Mouse (Mus musculus) liver, embryonic 12.5 days (tissue): ENCODE data around the gene Mmp17. TPM values are rescaled to one million over a fixed set of nuclear protein-coding genes. Genes with fewer than 3 reads are reported as not detected.

ENCODE experiments used
- ATAC-seq: fragments of 200-750 bp; cut with Nextera tagmentation; 2 replicates; pipeline ENCODE4 v1.8.0; 2017; ENCODE audit warnings: moderate number of reproducible peaks, mild to moderate bottlenecking, moderate library complexity
- H3K27ac ChIP-seq: fragments of 300-500 bp; sonication (generic); 2 replicates; pipeline ENCODE4 v1.5.1; 2016; ENCODE audit warnings: mild to moderate bottlenecking
- H3K27me3 ChIP-seq: fragments of 300-500 bp; sonication (generic); replicated peaks from 2 replicates; pipeline ENCODE4 v1.6.1; 2016; ENCODE audit warnings: mild to moderate bottlenecking, moderate library complexity
- H3K36me3 ChIP-seq: fragments of 300-500 bp; sonication (generic); 2 replicates; pipeline ENCODE4 v1.6.1; 2016; ENCODE audit warnings: mild to moderate bottlenecking, moderate library complexity
- H3K4me1 ChIP-seq: fragments of 300-500 bp; sonication (generic); 2 replicates; pipeline ENCODE4 v1.6.1; 2016
- H3K4me2 ChIP-seq: fragments of 300-500 bp; sonication (generic); 2 replicates; pipeline ENCODE4 v1.6.1; 2016; ENCODE audit warnings: mild to moderate bottlenecking, moderate library complexity
- H3K4me3 ChIP-seq: fragments of 300-500 bp; sonication (generic); 2 replicates; pipeline ENCODE4 v1.5.1; 2016; ENCODE audit warnings: mild to moderate bottlenecking, moderate library complexity
- H3K9ac ChIP-seq: fragments of 300-500 bp; sonication (generic); 2 replicates; pipeline ENCODE4 v1.6.1; 2016; ENCODE audit warnings: mild to moderate bottlenecking, moderate library complexity
- H3K9me3 ChIP-seq: fragments of 300-500 bp; sonication (generic); replicated peaks from 2 replicates; pipeline ENCODE4 v1.6.1; 2016; ENCODE audit warnings: mild to moderate bottlenecking, moderate library complexity
- WGBS: fragments of 180-500 bp; shearing (Covaris S2); methylation state at CpG from one replicate; pipeline ENCODE4 v1.1.7; 2016; ENCODE audit not compliant: insufficient replicate concordance; 5-methylcytosine and 5-hydroxymethylcytosine counted together
- polyA plus RNA-seq: library from polyadenylated mRNA; unstranded; fragments of >200 nt; fragmentation: Nextera tagmentation; extraction: Ambion mirVana; gene quantifications from 2 replicates; pipeline ENCODE4 v1.2.1, GENCODE M21; 2016

Gene Mmp17
- 0.38 and 0.39 TPM in 2 replicates for polyA plus RNA-seq

DNA sequence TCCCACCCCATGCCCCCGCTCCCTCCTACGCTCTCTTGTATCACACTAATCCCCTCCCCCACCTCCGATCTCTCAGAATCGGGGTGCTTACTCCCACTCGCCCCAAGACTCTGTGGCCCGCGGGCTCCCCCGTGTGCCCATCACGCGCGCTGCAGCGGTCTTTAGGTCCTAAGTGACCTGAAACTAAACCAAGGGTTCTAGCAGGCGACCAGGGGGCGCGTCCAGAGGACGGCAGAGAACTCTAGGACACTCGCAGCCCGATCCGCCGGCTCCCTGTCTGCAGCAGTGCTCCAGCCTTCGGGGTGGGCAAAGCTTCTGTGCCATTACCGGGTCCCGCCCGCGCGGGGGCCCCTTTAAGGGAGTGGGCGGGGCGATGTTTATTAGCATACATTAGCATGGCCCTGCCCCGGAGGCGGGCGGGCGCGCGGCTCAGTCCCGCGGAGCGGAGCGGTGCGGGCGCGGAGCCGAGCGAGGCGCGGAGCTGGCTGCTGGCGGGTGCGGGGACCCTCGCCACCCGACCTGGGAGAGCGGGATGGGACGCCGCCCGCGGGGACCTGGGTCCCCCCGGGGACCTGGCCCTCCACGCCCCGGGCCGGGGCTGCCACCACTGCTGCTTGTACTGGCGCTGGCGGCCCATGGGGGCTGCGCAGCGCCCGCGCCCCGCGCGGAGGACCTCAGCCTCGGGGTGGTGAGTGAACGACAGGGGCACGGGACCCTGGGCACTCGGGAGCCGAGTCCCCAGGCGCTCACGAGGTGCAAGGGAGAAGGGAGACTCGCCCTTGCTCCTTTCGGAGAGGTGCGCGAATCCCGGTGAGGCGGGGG is at the start of gene Mmp17:
Gene Mmp17 (plus strand): TSS at position 409 of the 822 bp plus-strand sequence.
- Histone ChIP-seq H3K9me3 (no peaks in the 10 kb centered on the region), H3K4me2 (peak within 1 kb of the TSS; percentile 99), H3K4me3 (peak within 1 kb of the TSS; percentile 63), H3K27ac (no peak within 1 kb of the TSS), H3K27me3 (peaks cover 95% of the 10 kb centered on the region), H3K4me1 (peaks cover 34% of the 10 kb centered on the region), H3K9ac (peak within 1 kb of the TSS; percentile 68), H3K36me3 (no peaks in the 10 kb centered on the region)
- under 1% methylated on average over 75 of the region's 80 CpGs for WGBS
- ATAC-seq, result peak; percentile 88

DNA sequence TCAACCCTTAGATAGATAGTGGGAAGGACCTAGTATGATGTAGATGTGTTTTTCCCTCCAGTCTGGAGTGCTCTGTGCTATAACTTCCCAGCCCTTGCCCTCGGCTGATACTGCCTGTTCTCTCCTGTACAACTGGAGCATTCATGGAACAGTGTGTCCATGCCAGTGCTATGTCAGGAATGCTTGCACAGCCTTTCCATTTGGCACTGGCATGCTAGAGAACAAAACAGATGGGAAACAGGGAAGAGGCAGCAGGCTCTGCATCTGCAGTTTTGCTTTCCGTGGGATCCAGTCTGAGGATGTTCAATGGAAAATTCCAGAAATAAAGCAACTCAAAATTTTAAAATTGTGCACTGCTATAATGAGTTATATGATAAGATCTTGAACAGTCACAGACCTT is 49.5 kb upstream of the Mmp17 start:
- Histone ChIP-seq H3K4me2 (no peak overlapping the region), H3K27ac (no peak overlapping the region), H3K27me3 (no peaks in the 10 kb centered on the region), H3K9me3 (no peaks in the 10 kb centered on the region), H3K9ac (no peak overlapping the region), H3K36me3 (peaks cover 92% of the 10 kb centered on the region), H3K4me3 (no peak overlapping the region), H3K4me1 (peaks cover 11% of the 10 kb centered on the region)
- ATAC-seq, result no peak
- 83% methylated on average over 2 of the region's 2 CpGs for WGBS

DNA sequence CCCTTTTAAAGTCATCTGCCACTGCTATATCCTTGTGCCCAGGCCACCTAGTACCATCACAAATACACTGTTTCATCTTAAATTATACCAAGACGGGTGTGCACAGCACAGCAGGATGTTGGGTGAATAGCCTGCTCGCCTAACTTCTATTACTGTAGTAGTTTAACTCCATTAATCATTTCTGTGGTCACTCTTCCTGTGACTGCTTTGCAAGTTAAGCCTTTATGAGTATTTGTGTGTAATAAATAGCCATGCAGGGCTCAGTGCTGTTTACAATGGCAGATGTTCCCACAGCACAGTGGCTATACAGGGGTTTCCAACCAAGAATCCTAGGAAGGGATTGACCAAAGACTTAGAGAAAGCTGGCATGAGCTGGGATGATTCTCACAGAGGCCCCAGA is 48.9 kb upstream of the Mmp17 start:
- ATAC-seq, result no peak
- no peak overlapping the region for H3K9ac ChIP-seq
- WGBS, result 93% methylated on average over 2 of the region's 2 CpGs
- no peak overlapping the region for H3K4me2 ChIP-seq
- H3K9me3 ChIP-seq, result no peaks in the 10 kb centered on the region
- H3K4me1 ChIP-seq, result peaks cover 11% of the 10 kb centered on the region
- peaks cover 92% of the 10 kb centered on the region for H3K36me3 ChIP-seq
- H3K27me3 ChIP-seq, result no peaks in the 10 kb centered on the region
- H3K4me3 ChIP-seq, result no peak overlapping the region
- H3K27ac ChIP-seq, result no peak overlapping the region

DNA sequence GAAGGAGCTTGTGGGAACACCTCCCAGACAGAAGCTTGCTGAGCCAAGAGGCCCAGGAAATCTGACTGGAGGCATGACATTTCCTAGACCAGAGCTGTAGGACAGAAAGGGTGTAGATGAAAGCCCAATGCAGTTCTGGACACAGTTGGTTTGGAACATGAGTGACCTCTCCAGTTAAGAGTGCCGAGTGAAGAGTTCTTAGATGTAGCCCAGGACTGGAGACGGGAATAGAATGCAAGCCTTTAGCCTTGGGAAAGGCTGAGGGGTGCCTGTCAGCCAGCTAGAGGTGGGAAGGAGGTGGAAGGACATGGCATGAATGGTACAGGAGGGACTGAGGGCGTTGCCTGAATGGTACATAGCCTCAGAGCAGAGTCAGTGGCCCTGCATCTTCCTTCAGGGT is 48.5 kb upstream of the Mmp17 start:
- WGBS, result 88% methylated on average over 3 of the region's 3 CpGs
- no peak overlapping the region for H3K9ac ChIP-seq
- H3K27ac ChIP-seq, result no peak overlapping the region
- no peak overlapping the region for H3K4me2 ChIP-seq
- no peak overlapping the region for H3K4me3 ChIP-seq
- peaks cover 92% of the 10 kb centered on the region for H3K36me3 ChIP-seq
- no peaks in the 10 kb centered on the region for H3K9me3 ChIP-seq
- H3K4me1 ChIP-seq, result peaks cover 11% of the 10 kb centered on the region
- no peak for ATAC-seq
- H3K27me3 ChIP-seq, result no peaks in the 10 kb centered on the region

DNA sequence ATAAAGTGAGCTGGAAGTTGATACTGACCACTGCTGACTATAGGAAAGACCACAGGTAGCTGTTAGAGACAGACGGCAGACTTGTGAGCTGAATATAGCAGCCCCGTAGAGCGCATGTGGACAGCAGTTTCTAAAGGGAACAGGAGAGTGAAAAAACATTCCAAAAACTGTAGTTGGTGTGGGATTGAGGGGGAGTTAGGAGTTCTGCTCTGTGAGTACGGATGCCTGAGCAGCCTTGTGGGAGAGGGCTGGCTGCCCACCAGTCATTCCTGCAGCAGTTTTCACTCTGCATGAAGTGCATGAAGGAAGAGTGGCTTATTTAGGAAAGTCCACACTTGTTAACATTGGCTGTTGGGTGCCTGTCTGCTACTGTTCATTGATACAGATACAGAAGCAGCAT is 45.1 kb upstream of the Mmp17 start:
- 87% methylated on average over 4 of the region's 4 CpGs for WGBS
- no peak overlapping the region for H3K4me3 ChIP-seq
- peaks cover 11% of the 10 kb centered on the region for H3K4me1 ChIP-seq
- no peaks in the 10 kb centered on the region for H3K27me3 ChIP-seq
- no peak overlapping the region for H3K27ac ChIP-seq
- no peaks in the 10 kb centered on the region for H3K9me3 ChIP-seq
- peaks cover 95% of the 10 kb centered on the region for H3K36me3 ChIP-seq
- H3K4me2 ChIP-seq, result no peak overlapping the region
- ATAC-seq, result no peak
- no peak overlapping the region for H3K9ac ChIP-seq

DNA sequence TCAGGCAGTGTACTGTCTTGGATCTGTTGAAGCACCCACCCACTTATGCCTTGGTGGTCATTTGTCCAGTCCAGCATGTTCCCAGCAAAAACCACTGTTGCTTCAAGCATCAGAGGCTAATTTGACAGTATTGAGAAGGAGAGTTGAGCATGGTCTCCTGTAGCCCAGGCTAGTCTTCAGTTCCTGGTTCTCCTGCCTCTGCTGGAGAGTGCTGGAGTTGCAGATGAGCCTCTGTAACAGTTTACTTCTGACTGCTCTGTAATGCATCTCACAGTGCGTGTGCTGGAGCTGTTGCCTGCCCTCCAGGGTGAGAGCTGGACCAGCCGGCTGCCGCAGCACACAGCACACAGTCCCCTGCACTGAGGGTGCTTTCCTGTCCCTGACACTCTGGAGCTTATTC is 41.7 kb upstream of the Mmp17 start:
- peaks cover 100% of the 10 kb centered on the region for H3K36me3 ChIP-seq
- no peak overlapping the region for H3K4me3 ChIP-seq
- no peak for ATAC-seq
- WGBS, result 89% methylated on average over 3 of the region's 3 CpGs
- no peak overlapping the region for H3K9ac ChIP-seq
- no peak overlapping the region for H3K27ac ChIP-seq
- no peaks in the 10 kb centered on the region for H3K27me3 ChIP-seq
- peaks cover 9% of the 10 kb centered on the region for H3K4me1 ChIP-seq
- H3K4me2 ChIP-seq, result no peak overlapping the region
- no peaks in the 10 kb centered on the region for H3K9me3 ChIP-seq

DNA sequence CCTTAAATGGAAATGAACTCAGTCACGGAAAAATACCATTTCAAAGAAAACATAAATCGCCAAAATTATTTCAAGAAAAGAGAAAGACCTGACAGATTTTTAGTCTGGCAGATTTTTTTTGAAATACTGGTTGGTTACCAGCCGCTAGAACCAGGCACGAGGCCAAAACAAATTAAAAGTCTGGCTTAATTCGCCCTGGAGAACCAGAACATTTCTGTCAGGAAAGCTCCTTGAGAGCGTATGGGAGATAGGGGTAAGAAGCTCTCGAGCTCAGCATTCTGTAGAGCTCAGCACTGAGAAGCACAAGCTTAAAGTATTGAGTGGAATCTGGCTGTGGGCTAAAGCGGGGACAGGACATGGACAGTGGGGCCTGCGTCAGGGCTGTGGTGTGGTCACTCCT is 38.2 kb upstream of the Mmp17 start:
- no peak for ATAC-seq
- H3K9me3 ChIP-seq, result no peaks in the 10 kb centered on the region
- no peaks in the 10 kb centered on the region for H3K4me1 ChIP-seq
- no peak overlapping the region for H3K27ac ChIP-seq
- H3K9ac ChIP-seq, result no peak overlapping the region
- H3K4me2 ChIP-seq, result no peak overlapping the region
- 88% methylated on average over 9 of the region's 9 CpGs for WGBS
- H3K4me3 ChIP-seq, result no peak overlapping the region
- peaks cover 98% of the 10 kb centered on the region for H3K36me3 ChIP-seq
- H3K27me3 ChIP-seq, result no peaks in the 10 kb centered on the region

DNA sequence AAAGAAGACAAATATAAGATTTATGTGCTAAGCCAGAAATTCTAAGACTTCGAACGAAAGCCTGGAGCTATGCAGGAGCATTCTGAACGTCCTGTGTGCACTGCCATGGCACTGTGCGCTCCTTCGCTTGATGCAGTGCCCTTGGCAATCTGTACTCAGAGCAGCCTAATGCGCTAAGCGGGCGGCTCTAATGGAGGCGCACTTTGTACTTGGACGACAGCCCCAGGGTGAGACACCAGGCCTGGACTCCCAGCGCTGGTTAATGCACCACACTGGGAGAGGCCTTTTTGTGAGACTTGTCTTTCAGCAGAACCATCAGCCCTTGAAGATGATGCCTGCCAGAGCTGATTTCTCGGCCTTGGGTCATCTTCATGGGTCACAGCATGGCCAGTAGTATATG is 34.3 kb upstream of the Mmp17 start:
- ATAC-seq, result no peak
- 92% methylated on average over 12 of the region's 12 CpGs for WGBS
- no peaks in the 10 kb centered on the region for H3K9me3 ChIP-seq
- no peaks in the 10 kb centered on the region for H3K4me1 ChIP-seq
- no peaks in the 10 kb centered on the region for H3K27me3 ChIP-seq
- H3K36me3 ChIP-seq, result peaks cover 98% of the 10 kb centered on the region
- no peak overlapping the region for H3K4me2 ChIP-seq
- no peak overlapping the region for H3K4me3 ChIP-seq
- H3K27ac ChIP-seq, result no peak overlapping the region
- H3K9ac ChIP-seq, result no peak overlapping the region

DNA sequence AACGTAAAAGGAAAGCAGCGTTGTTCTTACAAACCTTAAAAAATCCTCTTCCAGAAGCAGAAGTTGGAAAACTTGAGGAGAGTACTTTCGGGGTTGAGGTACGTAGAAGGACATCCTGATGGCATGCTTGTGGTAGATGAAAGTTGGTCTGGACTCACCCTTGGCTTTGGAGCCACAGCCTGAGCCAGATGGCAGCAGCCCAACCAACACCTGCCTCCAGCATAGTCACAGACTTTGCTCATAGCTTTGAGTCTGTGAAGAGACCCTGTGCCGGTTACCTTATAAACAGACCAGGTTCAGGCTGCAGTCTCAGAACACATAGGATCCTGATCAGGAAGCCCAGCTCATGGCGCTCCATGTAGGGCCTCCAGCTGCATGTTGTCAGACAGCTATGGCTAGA is 33.2 kb upstream of the Mmp17 start:
- no peak for ATAC-seq
- WGBS, result 94% methylated on average over 6 of the region's 6 CpGs

DNA sequence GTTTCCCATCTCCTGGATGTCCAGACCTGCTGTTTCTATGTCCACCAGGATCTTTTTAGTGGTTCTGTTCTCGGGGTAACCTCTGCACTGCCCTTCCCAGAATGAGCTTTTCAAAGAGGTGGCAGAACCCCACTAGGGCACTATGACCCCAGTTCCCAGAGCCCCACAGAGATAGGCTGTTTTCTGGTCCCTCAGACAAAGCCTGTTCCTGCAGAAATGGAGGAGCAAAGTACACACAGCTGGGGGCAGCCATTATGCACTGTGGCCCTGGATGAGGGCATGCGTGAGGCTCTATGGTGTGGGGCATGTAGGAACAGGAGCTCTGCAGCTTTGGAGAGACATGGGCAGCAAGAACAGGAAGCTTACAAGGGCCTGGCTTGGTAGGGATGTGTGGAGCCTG is 32.0 kb upstream of the Mmp17 start:
- Histone ChIP-seq H3K4me1 (no peaks in the 10 kb centered on the region), H3K27me3 (no peaks in the 10 kb centered on the region), H3K4me3 (no peak overlapping the region), H3K4me2 (no peak overlapping the region), H3K27ac (no peak overlapping the region), H3K9me3 (no peaks in the 10 kb centered on the region), H3K9ac (no peak overlapping the region), H3K36me3 (peaks cover 98% of the 10 kb centered on the region)
- 88% methylated on average over 2 of the region's 2 CpGs for WGBS
- ATAC-seq, result no peak

More for the DNA sequence above, 33.2 kb upstream of the Mmp17 start:
- no peak overlapping the region for H3K4me2 ChIP-seq
- H3K27me3 ChIP-seq, result no peaks in the 10 kb centered on the region
- H3K27ac ChIP-seq, result no peak overlapping the region
- H3K9me3 ChIP-seq, result no peaks in the 10 kb centered on the region
- no peaks in the 10 kb centered on the region for H3K4me1 ChIP-seq
- peaks cover 98% of the 10 kb centered on the region for H3K36me3 ChIP-seq
- H3K9ac ChIP-seq, result no peak overlapping the region
- no peak overlapping the region for H3K4me3 ChIP-seq

DNA sequence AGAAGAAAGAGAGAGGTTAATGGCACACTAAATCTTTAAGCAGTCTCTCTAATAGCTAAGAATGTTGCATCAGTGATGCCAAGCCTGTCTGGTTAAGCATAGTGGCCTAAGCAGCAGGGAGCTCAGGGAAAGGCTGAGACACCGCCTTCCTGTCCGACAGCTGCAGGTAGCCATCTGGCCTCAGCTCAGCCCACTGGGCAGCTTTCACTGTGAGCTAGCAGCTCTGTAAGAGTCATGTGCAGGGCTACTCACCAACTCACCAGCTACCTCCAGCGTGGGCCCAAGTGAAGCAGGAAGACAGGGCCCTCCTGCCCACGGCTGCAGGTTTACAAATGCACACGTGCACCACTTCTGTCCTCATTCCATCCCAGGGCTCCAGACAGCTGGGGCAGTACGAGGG is 30.3 kb upstream of the Mmp17 start:
- Histone ChIP-seq H3K27me3 (no peaks in the 10 kb centered on the region), H3K9me3 (no peaks in the 10 kb centered on the region), H3K4me3 (no peak overlapping the region), H3K27ac (no peak overlapping the region), H3K4me1 (no peaks in the 10 kb centered on the region), H3K36me3 (peaks cover 97% of the 10 kb centered on the region), H3K9ac (no peak overlapping the region), H3K4me2 (no peak overlapping the region)
- no peak for ATAC-seq
- WGBS, result 86% methylated on average over 6 of the region's 6 CpGs

DNA sequence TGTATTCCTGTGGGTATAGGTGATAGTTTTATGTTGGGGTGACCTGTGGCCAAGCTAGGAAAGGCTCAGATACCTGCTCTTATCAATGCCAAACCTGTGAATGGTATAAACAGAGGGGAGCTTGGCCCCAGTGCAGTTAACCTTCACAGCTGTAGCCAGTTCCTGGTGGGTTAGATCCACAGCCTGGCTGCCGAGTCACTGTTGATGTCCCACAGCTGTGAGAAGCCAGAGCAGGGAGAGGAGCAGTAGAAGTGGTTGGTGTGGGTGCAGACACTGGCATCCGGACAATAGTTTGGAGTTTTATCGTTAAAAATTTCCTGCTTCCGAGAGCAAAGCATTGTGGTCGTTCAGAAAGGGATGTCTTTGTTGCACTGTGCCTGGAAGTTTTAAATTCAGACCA is 25.4 kb upstream of the Mmp17 start:
- WGBS, result 87% methylated on average over 5 of the region's 5 CpGs
- Histone ChIP-seq H3K4me1 (no peaks in the 10 kb centered on the region), H3K36me3 (peaks cover 97% of the 10 kb centered on the region), H3K9me3 (no peaks in the 10 kb centered on the region), H3K4me3 (no peak overlapping the region), H3K4me2 (no peak overlapping the region), H3K27ac (no peak overlapping the region), H3K9ac (no peak overlapping the region), H3K27me3 (no peaks in the 10 kb centered on the region)
- ATAC-seq, result no peak

DNA sequence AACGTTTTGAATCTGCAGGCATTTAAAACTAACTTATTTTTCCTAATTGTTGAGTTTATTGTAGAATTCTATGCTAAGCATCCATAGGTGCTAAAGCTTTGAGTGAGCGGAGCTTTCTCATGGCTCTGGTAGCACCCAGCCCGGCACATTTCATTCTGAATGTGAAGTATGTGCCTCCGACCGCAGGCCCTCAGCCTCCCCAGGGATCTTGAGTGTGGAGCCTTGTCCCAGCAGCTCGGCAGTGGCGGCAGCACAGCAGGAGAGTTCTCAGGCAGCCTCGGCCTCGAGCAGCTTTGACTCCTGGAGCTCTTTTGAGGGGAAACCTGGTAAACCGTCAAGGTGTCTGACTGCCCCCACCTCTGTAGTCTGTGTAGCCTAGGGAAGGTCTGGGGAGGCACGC is 24.7 kb upstream of the Mmp17 start:
- Histone ChIP-seq H3K27me3 (no peaks in the 10 kb centered on the region), H3K4me3 (no peak overlapping the region), H3K4me1 (no peaks in the 10 kb centered on the region), H3K4me2 (no peak overlapping the region), H3K36me3 (peaks cover 97% of the 10 kb centered on the region), H3K9ac (no peak overlapping the region), H3K27ac (no peak overlapping the region), H3K9me3 (no peaks in the 10 kb centered on the region)
- 82% methylated on average over 11 of the region's 11 CpGs for WGBS
- no peak for ATAC-seq
